Mouse (Mus musculus) ZHBTc4 (cell line): ENCODE data around the gene Tnni3k.

Experiments
- DNase-seq: peaks from one replicate; pipeline ENCODE4 v3.0.0-alpha.2; 2011; ENCODE audit warnings: low read depth, low spot score

The Tnni3k gene

GRCm38 (mm10) chr3:154949551-154949950 lies 105.7 kb downstream of the Tnni3k start:
- no peak for DNase-seq

- no peak for DNase-seq
Observed at GRCm38 (mm10) chr3:154945688-154946161, 109.5 kb downstream of the Tnni3k start.

- no peak for DNase-seq
Observed at GRCm38 (mm10) chr3:154927757-154928156, 127.5 kb downstream of the Tnni3k start.

- no peak for DNase-seq
Observed at GRCm38 (mm10) chr3:154924936-154925335, 130.3 kb downstream of the Tnni3k start.

- DNase-seq = no peak
Observed at GRCm38 (mm10) chr3:154915566-154915965, 139.6 kb downstream of the Tnni3k start.

GRCm38 (mm10) chr3:154913641-154914040 lies 141.6 kb downstream of the Tnni3k start:
- no peak for DNase-seq

GRCm38 (mm10) chr3:154896737-154897136 lies 158.5 kb downstream of the Tnni3k start:
- peak; percentile 38 for DNase-seq

GRCm38 (mm10) chr3:154893225-154893624 lies 162.0 kb downstream of the Tnni3k start:
- DNase-seq = no peak

GRCm38 (mm10) chr3:154885452-154885851 lies 169.8 kb downstream of the Tnni3k start:
- no peak for DNase-seq

GRCm38 (mm10) chr3:154885048-154885447 lies 170.2 kb downstream of the Tnni3k start:
- no peak for DNase-seq

- DNase-seq = no peak
Observed at GRCm38 (mm10) chr3:154881428-154881986, 173.7 kb downstream of the Tnni3k start.

GRCm38 (mm10) chr3:154880536-154880939 lies 174.7 kb downstream of the Tnni3k start:
- DNase-seq = peak; percentile 37

GRCm38 (mm10) chr3:154880108-154880507 lies 175.1 kb downstream of the Tnni3k start:
- DNase-seq = no peak

GRCm38 (mm10) chr3:154879515-154879914 lies 175.7 kb downstream of the Tnni3k start:
- DNase-seq = no peak

- DNase-seq = no peak
Observed at GRCm38 (mm10) chr3:154879080-154879479, 176.1 kb downstream of the Tnni3k start.

- no peak for DNase-seq
Observed at GRCm38 (mm10) chr3:154868807-154869206, 186.4 kb downstream of the Tnni3k start.

GRCm38 (mm10) chr3:154861921-154862320 lies 193.3 kb downstream of the Tnni3k start:
- DNase-seq = no peak

- DNase-seq = no peak
Observed at GRCm38 (mm10) chr3:154859721-154860120, 195.5 kb downstream of the Tnni3k start.

- no peak for DNase-seq
Observed at GRCm38 (mm10) chr3:154853257-154853656, 201.9 kb downstream of the Tnni3k start.

GRCm38 (mm10) chr3:154852281-154852680 lies 202.9 kb downstream of the Tnni3k start:
- no peak for DNase-seq

GRCm38 (mm10) chr3:154842247-154842646 lies 213.0 kb downstream of the Tnni3k start:
- DNase-seq = no peak

GRCm38 (mm10) chr3:154841076-154841475 lies 214.1 kb downstream of the Tnni3k start:
- no peak for DNase-seq

GRCm38 (mm10) chr3:154837861-154838260 lies 217.3 kb downstream of the Tnni3k start:
- no peak for DNase-seq

GRCm38 (mm10) chr3:154836137-154836536 lies 219.1 kb downstream of the Tnni3k start:
- no peak for DNase-seq
